Mouse (Mus musculus) left cerebral cortex, postnatal 10 days (tissue): ENCODE results near the gene Rabggtb. TPM values are rescaled to one million over a fixed set of nuclear protein-coding genes. Genes with fewer than 3 reads are reported as not detected.
"Not testable (repeated sequence)": the region's sequence is repeated elsewhere in the genome, so short reads cannot be mapped to it uniquely, and the experiment has no call there.

Experiments used
- DNase-seq, 2 experiments: peaks; one replicate each; pipeline ENCODE4 v3.0.0; 2021 to 2022; ENCODE audit warnings: low spot score in 2 of 2, mixed read lengths in 1 of 2; ENCODE audit errors: extremely low spot score in 1 of 2
- intact Hi-C: fragments of 180-260 bp; cut with DNase I; formaldehyde crosslinking; loops from one replicate; pipeline ENCODE4 v1.15.1; 2025
- total RNA-seq, 2 experiments: library from RNA; stranded (reverse); gene quantifications; 2 replicates each; pipeline ENCODE4 v1.2.3; 2021

The Rabggtb gene
- total RNA-seq, 2 experiments from 2014 or later: 67.9 to 68.7 TPM

GRCm38 (mm10) chr3:153888141-153888540 is 24.7 kb downstream of the Rabggtb start:
- intact Hi-C loops: no loop called here

GRCm38 (mm10) chr3:153886296-153886695 is 26.5 kb downstream of the Rabggtb start:
- no peak for DNase-seq
- intact Hi-C loops: no loop called here

More at GRCm38 (mm10) chr3:153888141-153888540, 24.7 kb downstream of the Rabggtb start:
- DNase-seq: no peak

- intact Hi-C loops: no loop called here
- DNase-seq: no peak
Observed at GRCm38 (mm10) chr3:153871396-153871795, 41.4 kb downstream of the Rabggtb start.

GRCm38 (mm10) chr3:153867149-153868136 is 45.4 kb downstream of the Rabggtb start:
- intact Hi-C loops: no loop called here
- no peak for DNase-seq

GRCm38 (mm10) chr3:153864636-153865429 is 48.0 kb downstream of the Rabggtb start:
- intact Hi-C loops: no loop called here
- DNase-seq: no peak

- DNase-seq: no peak
- intact Hi-C loops: no loop called here
Observed at GRCm38 (mm10) chr3:153863816-153864215, 49.0 kb downstream of the Rabggtb start.

GRCm38 (mm10) chr3:153860392-153860791 is 52.4 kb downstream of the Rabggtb start:
- intact Hi-C loops, DNase-seq: not testable (repeated sequence)

GRCm38 (mm10) chr3:153858350-153859001 is 54.3 kb downstream of the Rabggtb start:
- intact Hi-C loops: no loop called here
- DNase-seq: no peak

Other genes starting within 250 kb of the Rabggtb start
- gene St6galnac3, start 187.8 kb downstream of the Rabggtb start, total RNA-seq: 10 to 100 TPM; 10.7 to 12.7 TPM
- gene Asb17, start 68.8 kb downstream of the Rabggtb start, total RNA-seq: not detected
- under 1 TPM; 0.28 to 0.32 TPM for gene Msh4, start 6.9 kb downstream of the Rabggtb start, total RNA-seq
- 10 to 100 TPM; 36.0 to 37.9 TPM for gene Acadm, start 31.6 kb upstream of the Rabggtb start, total RNA-seq
- gene Slc44a5, start 60.4 kb upstream of the Rabggtb start, total RNA-seq: 10 to 100 TPM; 14.7 to 17.4 TPM